Comparison of ENCODE assay signal across 1 mouse cellular context in genomic region chr4:138318509-138319266, GRCm38 (mm10).
TF ChIP-seq lines count a peak whose summit lies in the region.

No protein-coding gene starts in this region.

TF ChIP-seq in MEL, 35 proteins besides CTCF, POLR2A, EP300 and RAD21:
- peak; percentile 78 for TF ChIP-seq SMC3 (IDR thresholded peaks at IDR 0.05; ENCODE audit: low read depth, low read length)
- no peak for TF ChIP-seq MXI1 (IDR thresholded peaks at IDR 0.05; ENCODE audit: low read depth, low read length)
